Mouse (Mus musculus) bone marrow macrophage, adult 2 months (primary cell): ENCODE measurements around the gene Gm20422. TPM values are rescaled to one million over a fixed set of nuclear protein-coding genes. Genes with fewer than 3 reads are reported as not detected.

Experiments used
- H3K27ac ChIP-seq: 2 replicates; pipeline ENCODE4 v1.5.1; 2012; ENCODE audit warnings: low read depth, low read length; ENCODE audit not compliant: insufficient read depth
- H3K4me1 ChIP-seq: 2 replicates; pipeline ENCODE4 v1.6.1; 2012; ENCODE audit warnings: low read length; ENCODE audit not compliant: control insufficient read depth, insufficient read depth
- H3K4me3 ChIP-seq: 2 replicates; pipeline ENCODE4 v1.5.1; 2012; ENCODE audit warnings: mild to moderate bottlenecking, low read length, moderate library complexity; ENCODE audit not compliant: insufficient read depth
- CTCF ChIP-seq: IDR thresholded peaks from 2 replicates; pipeline ENCODE4 v1.5.1; 2012; ENCODE audit warnings: low read depth, mild to moderate bottlenecking, low read length, moderate library complexity
- POLR2A ChIP-seq: IDR thresholded peaks from 2 replicates; pipeline ENCODE4 v1.6.1; 2012; ENCODE audit warnings: mild to moderate bottlenecking, low read depth, low read length, borderline replicate concordance
- polyA plus RNA-seq: library from polyadenylated mRNA; stranded (reverse); fragments of >200 nt; gene quantifications from 2 replicates; pipeline ENCODE4 v1.2.4, GENCODE M21; 2012; ENCODE audit not compliant: missing spikeins, insufficient read depth, insufficient read length

Gene Gm20422
- polyA plus RNA-seq, 1 experiment, result 2.8 TPM

DNA sequence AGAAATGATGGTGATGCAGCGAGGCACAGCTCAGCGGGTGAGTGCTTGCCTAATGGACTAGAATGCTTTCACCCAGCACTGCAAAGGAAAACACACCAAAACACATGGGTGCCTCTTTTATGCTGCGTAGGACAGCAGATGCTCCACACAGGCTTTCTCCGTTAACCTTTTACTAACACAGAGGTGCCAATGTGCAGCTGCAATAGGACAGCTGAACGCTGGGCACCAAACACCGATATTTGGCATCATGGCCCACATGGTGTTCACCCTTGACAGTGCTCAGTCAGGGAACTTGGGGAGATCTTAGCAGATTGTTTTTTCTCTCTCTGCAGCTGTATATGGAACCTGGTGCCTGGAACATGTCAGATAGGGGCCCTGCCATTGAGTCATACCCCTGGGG lies 20.2 kb upstream of the Gm20422 start:
- TF ChIP-seq CTCF (no peak), POLR2A (no peak)
- H3K27ac ChIP-seq, result no peak overlapping the region
- H3K4me3 ChIP-seq, result no peak overlapping the region
- peaks cover 12% of the 10 kb centered on the region for H3K4me1 ChIP-seq

DNA sequence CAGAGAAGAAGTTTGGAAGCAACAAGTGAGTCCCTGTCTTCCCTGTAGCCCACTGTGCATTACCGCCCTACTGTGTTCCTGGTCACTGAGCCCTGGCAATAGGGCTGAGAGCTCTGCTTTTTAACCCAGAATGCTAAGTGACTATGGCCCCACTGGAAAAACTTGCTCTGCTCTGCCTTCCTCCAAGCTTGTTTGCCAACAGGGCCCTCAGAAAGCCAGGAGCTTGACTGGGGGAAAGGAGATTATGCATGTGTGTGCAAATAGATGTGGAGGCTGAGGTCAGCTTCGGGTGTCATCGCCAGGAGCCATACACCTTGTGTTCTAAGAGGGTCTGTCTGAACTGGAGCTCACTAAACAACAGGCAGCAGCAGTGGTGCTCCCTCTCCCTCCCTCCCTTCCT lies 19.4 kb upstream of the Gm20422 start:
- Histone ChIP-seq H3K4me3 (no peak overlapping the region), H3K4me1 (peaks cover 12% of the 10 kb centered on the region), H3K27ac (no peak overlapping the region)
- TF ChIP-seq POLR2A, result no peak
- TF ChIP-seq CTCF, result no peak

DNA sequence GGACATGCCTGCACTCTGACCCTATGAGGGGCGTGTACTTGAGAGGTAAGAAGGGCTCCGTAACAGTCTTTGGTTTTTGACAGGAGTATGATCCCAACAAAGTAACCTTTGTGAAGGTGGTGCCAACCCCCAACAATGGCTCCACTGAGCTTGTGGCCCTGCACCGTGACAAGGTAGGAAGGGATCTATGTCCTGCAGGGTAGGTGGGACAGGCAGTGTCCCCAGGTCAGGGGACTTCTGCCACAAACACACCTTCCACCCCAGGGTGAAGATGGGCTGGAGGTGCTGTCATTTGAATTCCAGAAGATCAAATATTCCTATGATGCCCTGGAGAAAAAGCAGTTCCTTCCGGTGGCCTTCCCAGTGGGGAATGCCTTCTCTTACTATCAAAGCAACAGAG lies 19.0 kb upstream of the Gm20422 start:
- no peak overlapping the region for H3K4me3 ChIP-seq
- TF ChIP-seq CTCF (no peak), POLR2A (no peak)
- peaks cover 12% of the 10 kb centered on the region for H3K4me1 ChIP-seq
- no peak overlapping the region for H3K27ac ChIP-seq

DNA sequence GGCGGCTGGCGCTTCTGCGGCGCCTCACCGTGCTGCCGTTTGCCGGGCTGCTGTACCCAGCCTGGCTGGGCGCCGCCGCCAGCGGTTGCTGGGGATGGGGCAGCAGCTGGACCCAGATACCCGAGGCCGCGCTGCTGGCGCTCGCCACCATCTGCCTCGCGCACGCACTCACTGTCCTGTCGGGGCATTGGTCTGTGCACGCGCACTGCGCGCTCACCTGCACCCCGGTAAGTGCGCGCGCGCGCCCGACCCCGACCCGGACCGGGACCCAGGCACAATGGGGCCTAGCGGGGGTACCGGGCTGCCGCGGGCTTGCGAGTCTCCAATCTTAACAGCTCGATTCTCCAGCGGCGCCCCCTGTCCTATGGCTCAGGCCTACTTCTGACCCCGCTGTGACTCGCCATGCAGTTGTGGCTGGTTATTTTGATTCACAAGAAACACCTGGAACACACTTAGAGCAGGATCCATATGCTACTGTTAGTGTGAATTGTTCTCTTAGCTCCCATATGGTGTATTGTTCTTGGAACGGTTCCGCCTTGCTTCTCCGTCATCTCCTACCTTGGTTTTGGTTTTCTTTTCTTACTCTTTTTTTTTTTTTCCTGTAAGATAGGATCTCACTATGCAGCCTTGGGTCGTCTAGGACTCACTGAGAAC lies 16.9 kb upstream of the Gm20422 start:
- Histone ChIP-seq H3K27ac (peak overlapping the region; percentile 51), H3K4me1 (peaks cover 12% of the 10 kb centered on the region), H3K4me3 (peak overlapping the region; percentile 95)
- TF ChIP-seq POLR2A, result no peak
- no peak for TF ChIP-seq CTCF

DNA sequence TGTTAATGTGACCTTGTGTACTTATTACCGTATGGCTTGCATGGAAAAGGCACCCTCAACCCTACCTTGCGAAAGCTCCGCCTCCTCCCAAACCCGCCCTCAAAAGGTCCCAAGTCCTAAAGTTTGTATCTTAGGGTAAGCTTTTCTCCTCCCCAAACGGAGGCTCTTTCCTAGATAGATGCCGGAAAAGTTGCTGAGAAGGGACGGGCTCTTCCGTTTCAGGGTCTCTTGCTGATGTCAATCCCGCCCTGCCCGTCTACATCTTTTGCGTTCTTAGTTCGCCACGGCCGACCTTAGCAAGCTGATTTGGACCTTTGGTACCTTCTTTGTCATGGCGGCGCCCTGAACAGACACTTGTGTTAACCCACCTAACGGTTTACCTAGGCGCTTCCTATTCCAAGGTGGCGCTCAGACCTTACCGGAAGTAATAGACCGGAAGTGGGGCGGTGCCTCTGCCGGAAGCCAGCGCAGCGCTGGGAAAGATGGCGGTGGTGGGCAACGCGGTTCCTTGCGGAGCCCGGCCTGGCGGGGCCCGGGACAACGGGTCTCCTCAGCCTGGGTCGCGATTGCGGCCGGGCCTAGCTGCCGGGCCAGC lies 16.2 kb upstream of the Gm20422 start, which contains the start of the genes Atp13a1 and Zfp866:
Gene Atp13a1 (plus strand): TSS at position 391 of the 595 bp plus-strand sequence.
Gene Zfp866 (minus strand): TSS at position 406 of the 595 bp plus-strand sequence.
- Histone ChIP-seq H3K4me1 (peaks cover 12% of the 10 kb centered on the region), H3K27ac (peak within 1 kb of the TSS; percentile 68), H3K4me3 (peak within 1 kb of the TSS; percentile 95)
- TF ChIP-seq POLR2A (peak; percentile 72), CTCF (no peak)

DNA sequence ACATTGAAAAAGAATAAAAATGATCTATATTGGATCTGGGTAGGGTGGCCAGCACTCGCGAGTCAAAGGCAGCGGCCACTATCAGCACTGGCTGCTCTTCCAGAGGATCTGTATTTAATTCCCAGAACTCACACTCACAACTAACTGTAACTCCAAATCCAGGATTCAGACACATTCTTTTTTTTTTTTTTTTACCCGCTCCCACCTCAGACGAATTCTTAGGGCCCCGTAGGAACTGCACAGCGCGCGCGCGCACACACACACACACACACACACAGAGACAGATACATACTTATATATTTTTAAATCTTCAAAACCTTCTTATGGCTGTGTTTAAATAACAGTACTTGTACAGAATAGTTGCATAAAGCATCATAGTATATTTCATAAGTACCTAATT lies 15.7 kb upstream of the Gm20422 start:
- peaks cover 12% of the 10 kb centered on the region for H3K4me1 ChIP-seq
- peak overlapping the region; percentile 68 for H3K27ac ChIP-seq
- peak overlapping the region; percentile 95 for H3K4me3 ChIP-seq
- TF ChIP-seq POLR2A, result no peak
- no peak for TF ChIP-seq CTCF

DNA sequence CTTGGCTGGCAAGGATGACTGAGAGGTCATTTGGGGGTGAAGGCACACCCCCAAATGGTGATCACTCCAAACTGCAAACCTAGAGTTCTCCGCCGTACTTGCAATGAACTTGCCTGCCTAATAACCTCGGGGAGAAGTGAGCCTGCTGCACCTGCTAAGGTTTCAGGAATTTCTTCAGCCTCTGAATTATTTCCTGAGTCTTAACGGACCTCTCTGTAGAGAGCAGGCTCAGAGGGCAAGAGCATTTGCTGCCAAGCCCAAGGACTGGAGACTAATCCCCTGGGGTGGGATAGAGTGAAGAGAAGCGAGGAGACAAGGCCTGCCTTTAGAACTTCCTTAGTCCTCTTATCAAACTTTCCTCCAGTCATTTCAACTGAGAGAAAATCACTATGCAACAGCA lies 15.0 kb upstream of the Gm20422 start:
- H3K4me3 ChIP-seq, result no peak overlapping the region
- H3K27ac ChIP-seq, result no peak overlapping the region
- no peak for TF ChIP-seq POLR2A
- no peak for TF ChIP-seq CTCF
- H3K4me1 ChIP-seq, result peaks cover 12% of the 10 kb centered on the region

DNA sequence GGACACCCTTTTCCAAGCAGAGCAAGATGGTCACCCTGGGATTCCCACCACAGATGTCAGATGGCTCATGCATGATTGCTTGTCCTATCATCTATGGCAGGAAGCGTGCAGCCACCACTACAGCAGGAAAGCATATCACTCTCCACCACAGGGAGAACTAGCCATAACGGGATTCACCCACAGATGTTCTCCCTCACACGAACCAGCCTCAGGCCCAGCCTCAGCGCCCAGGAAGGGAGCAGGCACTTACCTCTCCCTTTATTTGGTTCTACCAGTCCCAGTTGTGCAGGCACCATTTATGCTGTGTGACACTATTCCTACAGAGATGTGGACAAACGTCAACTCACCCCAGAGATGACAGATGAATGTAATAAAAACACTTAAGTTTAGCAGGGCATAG lies 14.4 kb upstream of the Gm20422 start:
- peaks cover 12% of the 10 kb centered on the region for H3K4me1 ChIP-seq
- TF ChIP-seq CTCF (no peak), POLR2A (no peak)
- H3K27ac ChIP-seq, result no peak overlapping the region
- H3K4me3 ChIP-seq, result no peak overlapping the region

DNA sequence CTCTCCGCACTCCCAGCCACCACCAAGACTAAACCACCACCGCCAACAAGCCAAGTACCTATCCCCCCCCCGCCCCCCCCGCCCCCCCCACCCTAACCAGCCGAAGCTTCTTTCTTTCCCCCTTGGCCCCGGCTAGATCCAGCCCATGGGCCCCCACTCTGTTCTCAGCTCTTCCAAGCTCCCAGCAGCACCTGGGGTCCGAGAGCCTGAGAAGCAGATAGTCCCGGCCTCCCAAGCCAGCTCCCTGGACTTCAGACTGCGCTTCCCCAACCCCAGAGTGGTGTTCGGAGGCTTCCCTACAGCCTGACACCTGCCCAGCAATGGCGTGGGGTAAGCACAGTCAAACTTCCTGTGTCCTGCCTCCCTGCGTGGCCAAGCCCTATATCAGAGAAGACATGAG lies 2.4 kb upstream of the Gm20422 start:
- Histone ChIP-seq H3K4me1 (peaks cover 8% of the 10 kb centered on the region), H3K27ac (no peak overlapping the region), H3K4me3 (no peak overlapping the region)
- TF ChIP-seq POLR2A (no peak), CTCF (no peak)

DNA sequence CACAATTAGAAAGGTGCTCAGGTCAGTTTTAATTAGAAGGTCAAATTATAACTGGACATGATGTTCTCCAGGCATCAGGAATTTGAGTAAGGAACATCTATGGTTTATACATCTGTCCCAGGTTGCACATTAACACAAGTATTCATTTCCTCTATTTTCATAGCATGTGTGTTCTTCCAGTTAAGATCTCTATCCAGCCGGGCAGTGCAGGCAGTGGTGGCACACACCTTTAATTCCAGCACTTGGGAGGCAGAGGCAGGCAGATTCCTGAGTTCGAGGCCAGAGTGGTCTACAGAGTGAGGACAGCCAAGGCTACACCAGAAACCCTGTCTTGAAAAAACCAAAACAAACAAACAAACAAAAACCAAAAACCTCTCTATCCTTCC lies 456 bp upstream of the Gm20422 start:
- Histone ChIP-seq H3K4me3 (peak overlapping the region; percentile 42), H3K27ac (peak overlapping the region; percentile 60), H3K4me1 (peaks cover 8% of the 10 kb centered on the region)
- TF ChIP-seq POLR2A (no peak), CTCF (no peak)
